Mouse (Mus musculus) heart, postnatal 4 days (tissue): ENCODE data around the gene Slc39a3. TPM values are rescaled to one million over a fixed set of nuclear protein-coding genes. Genes with fewer than 3 reads are reported as not detected.
"Not testable (repeated sequence)": the region's sequence is repeated elsewhere in the genome, so short reads cannot be mapped to it uniquely, and the experiment has no call there.

Source experiments
- DNase-seq: peaks from one replicate; pipeline ENCODE4 v3.0.0; 2021
- total RNA-seq, 2 experiments: library from RNA; stranded (reverse); gene quantifications; 2 replicates each; pipeline ENCODE4 v1.2.3; 2021

Slc39a3 gene
- total RNA-seq, 2 experiments from 2014 or later = 7.6 to 7.8 TPM

GRCm38 (mm10) chr10:81006005-81006677, 31.1 kb downstream of the Slc39a3 start:
- DNase-seq = no peak

GRCm38 (mm10) chr10:81001161-81001560, 36.1 kb downstream of the Slc39a3 start:
- DNase-seq = no peak

GRCm38 (mm10) chr10:81000197-81001062, 36.8 kb downstream of the Slc39a3 start:
- DNase-seq = no peak

GRCm38 (mm10) chr10:80999362-81000196, 37.6 kb downstream of the Slc39a3 start:
- peak; percentile 91 for DNase-seq

- DNase-seq = peak; percentile 64
Measured at GRCm38 (mm10) chr10:80998778-80999177, 38.4 kb downstream of the Slc39a3 start.

GRCm38 (mm10) chr10:80998021-80998420, 39.2 kb downstream of the Slc39a3 start:
- no peak for DNase-seq

- DNase-seq = no peak
Measured at GRCm38 (mm10) chr10:80997332-80997731, 39.9 kb downstream of the Slc39a3 start.

- no peak for DNase-seq
Measured at GRCm38 (mm10) chr10:80996501-80996900, 40.7 kb downstream of the Slc39a3 start.

- DNase-seq = peak; percentile 90
Measured at GRCm38 (mm10) chr10:80995091-80995632, 42.1 kb downstream of the Slc39a3 start.

- DNase-seq = no peak
Measured at GRCm38 (mm10) chr10:80994621-80995020, 42.6 kb downstream of the Slc39a3 start.

- DNase-seq = no peak
Measured at GRCm38 (mm10) chr10:80993276-80993675, 44.0 kb downstream of the Slc39a3 start.

- no peak for DNase-seq
Measured at GRCm38 (mm10) chr10:80991945-80992344, 45.3 kb downstream of the Slc39a3 start.

GRCm38 (mm10) chr10:80991007-80991406, 46.2 kb downstream of the Slc39a3 start:
- DNase-seq = no peak

GRCm38 (mm10) chr10:80990406-80990805, 46.8 kb downstream of the Slc39a3 start:
- DNase-seq = no peak

GRCm38 (mm10) chr10:80989854-80990253, 47.4 kb downstream of the Slc39a3 start:
- not testable (repeated sequence) for DNase-seq

GRCm38 (mm10) chr10:80989446-80989845, 47.8 kb downstream of the Slc39a3 start:
- no peak for DNase-seq

GRCm38 (mm10) chr10:80987709-80988441, 49.4 kb downstream of the Slc39a3 start:
- peak; percentile 93 for DNase-seq

GRCm38 (mm10) chr10:80986754-80987153, 50.5 kb downstream of the Slc39a3 start:
- peak; percentile 77 for DNase-seq

- no peak for DNase-seq
Measured at GRCm38 (mm10) chr10:80985970-80986701, 51.1 kb downstream of the Slc39a3 start.

- no peak for DNase-seq
Measured at GRCm38 (mm10) chr10:80985241-80985969, 51.8 kb downstream of the Slc39a3 start.
